Mouse (Mus musculus) thymus, postnatal 36 days (tissue): ENCODE measurements around the gene Tnnc2.
A peak's percentile ranks its signal among the peaks of the same experiment; 100 is the strongest.
"Not testable (repeated sequence)": the region's sequence is repeated elsewhere in the genome, so short reads cannot be mapped to it uniquely, and the experiment has no call there.

Source experiments
- DNase-seq, 2 experiments: peaks; one replicate each; pipeline ENCODE4 v3.0.0; 2022; ENCODE audit warnings: mixed read lengths in 2 of 2

Tnnc2 gene

GRCm38 (mm10) chr2:164779481-164780086 is at the start of gene Tnnc2:
Gene Tnnc2, minus strand, starts transcription at chr2:164779967.
- DNase-seq = no peak

- DNase-seq = no peak
Measured at GRCm38 (mm10) chr2:164829090-164829489, 49.3 kb upstream of the Tnnc2 start.

GRCm38 (mm10) chr2:164828437-164828836 is 48.7 kb upstream of the Tnnc2 start, which contains the start of gene Spata25:
Gene Spata25, minus strand, starts transcription at chr2:164828537.
- no peak for DNase-seq

GRCm38 (mm10) chr2:164827146-164827850 is 47.5 kb upstream of the Tnnc2 start:
- DNase-seq = no peak

- no peak for DNase-seq
Measured at GRCm38 (mm10) chr2:164825521-164825920, 45.8 kb upstream of the Tnnc2 start.

GRCm38 (mm10) chr2:164823969-164824368 is 44.2 kb upstream of the Tnnc2 start:
- DNase-seq = no peak

GRCm38 (mm10) chr2:164823181-164823585 is 43.4 kb upstream of the Tnnc2 start:
- peak in 1 of 2 experiments; percentile 17 for DNase-seq

- DNase-seq = peak; percentile 98 to 100
Measured at GRCm38 (mm10) chr2:164822636-164823165, 42.9 kb upstream of the Tnnc2 start, which contains the start of gene Zswim1. Gene Zswim1, plus strand, starts transcription at chr2:164822686.

- DNase-seq = no peak
Measured at GRCm38 (mm10) chr2:164821060-164821459, 41.3 kb upstream of the Tnnc2 start.

- DNase-seq = no peak
Measured at GRCm38 (mm10) chr2:164817703-164818102, 37.9 kb upstream of the Tnnc2 start.

- DNase-seq = no peak
Measured at GRCm38 (mm10) chr2:164817206-164817605, 37.4 kb upstream of the Tnnc2 start.

GRCm38 (mm10) chr2:164815821-164816220 is 36.1 kb upstream of the Tnnc2 start:
- DNase-seq = no peak

GRCm38 (mm10) chr2:164815348-164815747 is 35.6 kb upstream of the Tnnc2 start:
- no peak for DNase-seq

- DNase-seq = no peak
Measured at GRCm38 (mm10) chr2:164813557-164813956, 33.8 kb upstream of the Tnnc2 start.

GRCm38 (mm10) chr2:164806614-164807013 is 26.8 kb upstream of the Tnnc2 start:
- DNase-seq = no peak

GRCm38 (mm10) chr2:164805332-164805718 is 25.6 kb upstream of the Tnnc2 start:
- no peak for DNase-seq

- DNase-seq = peak; percentile 98 to 99
Measured at GRCm38 (mm10) chr2:164804533-164805331, 25.0 kb upstream of the Tnnc2 start, which contains the start of the genes Acot8 and Zswim3. Gene Acot8, minus strand, starts transcription at chr2:164804882. Gene Zswim3, plus strand, starts transcription at chr2:164805098.

- no peak for DNase-seq
Measured at GRCm38 (mm10) chr2:164803921-164804313, 24.1 kb upstream of the Tnnc2 start.

- no peak for DNase-seq
Measured at GRCm38 (mm10) chr2:164803201-164803920, 23.6 kb upstream of the Tnnc2 start.

GRCm38 (mm10) chr2:164800252-164801004 is 20.7 kb upstream of the Tnnc2 start:
- no peak for DNase-seq

GRCm38 (mm10) chr2:164798554-164798953 is 18.8 kb upstream of the Tnnc2 start:
- not testable (repeated sequence) for DNase-seq

GRCm38 (mm10) chr2:164795868-164796267 is 16.1 kb upstream of the Tnnc2 start:
- no peak for DNase-seq
